Mouse (Mus musculus): ENCODE results near the gene Tulp2. TPM values are rescaled to one million over a fixed set of nuclear protein-coding genes. Genes with fewer than 3 reads are reported as not detected.
"Not testable (repeated sequence)": the region's sequence is repeated elsewhere in the genome, so short reads cannot be mapped to it uniquely, and the experiment has no call there.

The Tulp2 gene
- polyA plus RNA-seq, 1 experiment from 2014 or later = 1.7 TPM

DNA sequence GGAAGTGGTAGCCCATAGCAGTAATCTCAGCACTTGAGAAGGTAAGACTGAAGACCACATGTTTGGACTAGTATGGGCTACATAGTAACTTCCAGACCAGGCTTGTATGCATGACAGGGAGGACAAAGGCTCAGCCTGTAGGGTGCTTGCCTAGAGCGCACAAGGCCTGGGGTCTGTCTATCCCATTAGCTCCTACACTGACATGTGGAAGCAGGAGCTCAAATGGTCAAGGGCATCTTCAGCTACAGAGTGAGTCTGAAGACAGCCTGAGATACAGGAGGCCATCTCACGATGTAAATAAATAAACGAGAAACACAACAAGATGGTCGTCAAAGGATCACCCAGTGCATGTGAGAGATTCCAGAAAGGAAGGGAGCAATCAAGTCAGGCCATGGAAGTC is 19.4 kb upstream of the Tulp2 start:
- Histone ChIP-seq H3K9me3 (ENCODE audit: control insufficient read depth, low read depth, low read length) (no peaks in the 10 kb centered on the region), H3K36me3 (ENCODE audit: control insufficient read depth, insufficient read depth, low read length) (peaks cover 27% of the 10 kb centered on the region), H3K4me2 (replicated peaks; ENCODE audit: low read depth, low read length) (no peak overlapping the region), H3K4me1 (ENCODE audit: control insufficient read depth, insufficient read depth, low read length) (peaks cover 29% of the 10 kb centered on the region), H3K27ac (ENCODE audit: low read length) (no peak overlapping the region), H3K4me3 (ENCODE audit: low read depth, low read length) (no peak overlapping the region), H3K27me3 (ENCODE audit: control insufficient read depth, insufficient read depth, low read length) (no peaks in the 10 kb centered on the region), H3K9ac (replicated peaks; ENCODE audit: low read depth, low read length) (no peak overlapping the region)
- no peak for ATAC-seq (ENCODE audit: insufficient number of reproducible peaks, insufficient read depth, low FRiP score, low read depth)
- WGBS = 84% methylated on average over 4 of the region's 4 CpGs

DNA sequence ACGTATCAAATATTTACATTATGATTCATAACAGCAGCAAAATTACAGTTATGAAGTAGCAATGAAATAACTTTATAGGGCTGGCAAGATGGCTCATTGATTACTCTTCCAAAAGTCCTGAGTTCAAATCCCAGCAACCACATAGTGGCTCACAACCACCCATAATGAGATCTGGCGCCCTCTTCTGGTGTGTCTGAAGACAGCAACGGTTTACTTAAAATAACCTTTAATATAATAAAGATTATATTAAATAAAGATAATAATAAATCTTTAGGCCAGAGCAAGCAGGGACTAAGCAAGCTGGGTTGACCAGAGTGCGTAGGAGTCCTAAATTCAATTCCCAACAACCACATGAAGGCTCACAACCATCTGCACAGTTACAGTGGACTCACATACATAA is 18.8 kb upstream of the Tulp2 start:
- not testable (repeated sequence) for H3K9me3 ChIP-seq (ENCODE audit: control insufficient read depth, low read depth, low read length); H3K27ac ChIP-seq (ENCODE audit: low read length); H3K27me3 ChIP-seq (ENCODE audit: control insufficient read depth, insufficient read depth, low read length); H3K4me2 ChIP-seq (replicated peaks; ENCODE audit: low read depth, low read length); ATAC-seq (ENCODE audit: insufficient number of reproducible peaks, insufficient read depth, low FRiP score, low read depth); H3K4me3 ChIP-seq (ENCODE audit: low read depth, low read length); H3K9ac ChIP-seq (replicated peaks; ENCODE audit: low read depth, low read length)
- peaks cover 23% of the 10 kb centered on the region for H3K4me1 ChIP-seq (ENCODE audit: control insufficient read depth, insufficient read depth, low read length)
- 75% methylated on average over 4 of the region's 4 CpGs for WGBS
- H3K36me3 ChIP-seq (ENCODE audit: control insufficient read depth, insufficient read depth, low read length) = peaks cover 22% of the 10 kb centered on the region

DNA sequence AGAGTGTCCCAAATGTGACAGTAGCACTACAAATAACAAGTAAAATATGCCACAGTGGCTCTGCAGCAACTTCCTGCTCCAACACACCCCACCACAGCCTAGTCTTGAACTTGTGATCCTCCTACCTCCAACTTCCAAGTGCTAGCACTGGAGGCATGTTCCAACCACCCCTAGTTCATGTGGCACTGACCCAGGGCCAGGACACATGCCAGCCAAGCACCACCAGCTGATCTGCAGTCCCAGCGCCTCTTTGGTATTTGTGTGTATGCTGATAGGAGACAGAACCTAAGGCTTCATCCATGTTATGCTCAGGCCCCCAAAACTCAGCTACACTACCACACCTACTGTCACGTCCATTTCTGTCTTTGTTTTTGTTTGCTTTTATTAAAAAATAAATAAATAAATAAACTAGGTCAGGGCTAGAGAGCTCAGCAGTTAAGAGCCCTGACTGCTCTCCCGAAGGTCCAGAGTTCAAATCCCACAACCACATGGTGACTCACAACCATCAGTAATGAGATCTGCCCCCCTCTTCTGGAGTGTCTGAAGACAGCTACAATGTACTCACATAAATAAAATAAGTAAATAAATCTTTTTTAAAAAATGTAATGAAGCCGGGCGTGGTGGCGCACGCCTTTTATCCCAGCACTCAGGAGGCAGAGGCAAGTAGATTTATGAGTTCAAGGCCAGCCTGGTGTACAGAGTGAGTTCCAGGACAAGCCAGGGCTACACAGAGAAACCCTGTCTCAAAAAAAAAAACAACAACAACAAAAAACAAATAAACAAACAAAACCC is 17.5 kb upstream of the Tulp2 start:
- WGBS = 95% methylated on average over 7 of the region's 7 CpGs
- no peak for ATAC-seq (ENCODE audit: insufficient number of reproducible peaks, insufficient read depth, low FRiP score, low read depth)
- no peak overlapping the region for H3K9ac ChIP-seq (replicated peaks; ENCODE audit: low read depth, low read length)

DNA sequence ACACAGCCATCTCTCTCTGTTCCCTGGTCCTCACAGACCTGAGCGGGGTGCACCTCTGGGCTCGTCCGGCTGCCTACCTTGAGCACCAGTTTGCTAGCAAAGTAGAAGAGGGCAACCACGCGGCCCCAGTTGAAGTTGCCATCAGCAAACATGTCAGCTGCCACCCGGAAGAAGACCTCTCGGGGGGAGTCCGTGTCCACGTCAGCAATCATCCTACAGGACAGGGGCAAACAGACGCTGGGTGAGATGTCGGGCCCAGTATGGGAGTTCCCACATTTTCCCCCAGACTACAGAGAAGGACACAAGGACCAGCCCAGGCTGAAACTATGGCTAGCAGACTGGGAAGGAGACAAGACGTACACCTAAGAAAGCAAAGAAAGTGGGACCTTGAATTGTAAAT is 16.6 kb upstream of the Tulp2 start:
- peaks cover 16% of the 10 kb centered on the region; the same call in 1 of the 2 replicates for H3K36me3 ChIP-seq (ENCODE audit: control insufficient read depth, insufficient read depth, low read length)
- H3K27ac ChIP-seq (ENCODE audit: low read length) = no peak overlapping the region
- peaks cover 17% of the 10 kb centered on the region for H3K4me1 ChIP-seq (ENCODE audit: control insufficient read depth, insufficient read depth, low read length)
- 92% methylated on average over 12 of the region's 12 CpGs for WGBS
- H3K9ac ChIP-seq (replicated peaks; ENCODE audit: low read depth, low read length) = no peak overlapping the region
- H3K27me3 ChIP-seq (ENCODE audit: control insufficient read depth, insufficient read depth, low read length) = no peaks in the 10 kb centered on the region
- ATAC-seq (ENCODE audit: insufficient number of reproducible peaks, insufficient read depth, low FRiP score, low read depth) = no peak
- no peaks in the 10 kb centered on the region for H3K9me3 ChIP-seq (ENCODE audit: control insufficient read depth, low read depth, low read length)
- no peak overlapping the region for H3K4me3 ChIP-seq (ENCODE audit: low read depth, low read length)
- H3K4me2 ChIP-seq (replicated peaks; ENCODE audit: low read depth, low read length) = no peak overlapping the region

More for the DNA sequence above, 17.5 kb upstream of the Tulp2 start:
- Histone ChIP-seq H3K4me1 (ENCODE audit: control insufficient read depth, insufficient read depth, low read length) (peaks cover 18% of the 10 kb centered on the region), H3K36me3 (ENCODE audit: control insufficient read depth, insufficient read depth, low read length) (peaks cover 16% of the 10 kb centered on the region; the same call in 1 of the 2 replicates), H3K4me2 (replicated peaks; ENCODE audit: low read depth, low read length) (no peak overlapping the region), H3K27me3 (ENCODE audit: control insufficient read depth, insufficient read depth, low read length) (no peaks in the 10 kb centered on the region), H3K27ac (ENCODE audit: low read length) (no peak overlapping the region), H3K9me3 (ENCODE audit: control insufficient read depth, low read depth, low read length) (no peaks in the 10 kb centered on the region), H3K4me3 (ENCODE audit: low read depth, low read length) (no peak overlapping the region)

GRCm38 (mm10) chr7:45465549-45465948 is 16.1 kb upstream of the Tulp2 start:
- Histone ChIP-seq H3K36me3 (ENCODE audit: control insufficient read depth, insufficient read depth, low read length) (peaks cover 16% of the 10 kb centered on the region; the same call in 1 of the 2 replicates), H3K9me3 (ENCODE audit: control insufficient read depth, low read depth, low read length) (no peaks in the 10 kb centered on the region), H3K4me3 (ENCODE audit: low read depth, low read length) (peak overlapping the region; percentile 86; the same call in 1 of the 2 replicates), H3K27me3 (ENCODE audit: control insufficient read depth, insufficient read depth, low read length) (no peaks in the 10 kb centered on the region), H3K4me1 (ENCODE audit: control insufficient read depth, insufficient read depth, low read length) (peaks cover 13% of the 10 kb centered on the region), H3K4me2 (replicated peaks; ENCODE audit: low read depth, low read length) (peak overlapping the region; percentile 61), H3K9ac (replicated peaks; ENCODE audit: low read depth, low read length) (no peak overlapping the region), H3K27ac (ENCODE audit: low read length) (no peak overlapping the region)
- WGBS = 79% methylated on average over 9 of the region's 9 CpGs
- ATAC-seq (ENCODE audit: insufficient number of reproducible peaks, insufficient read depth, low FRiP score, low read depth) = no peak

- under 1% methylated on average over 58 of the region's 58 CpGs for WGBS
- H3K4me2 ChIP-seq (replicated peaks; ENCODE audit: low read depth, low read length) = peak within 1 kb of the TSS; percentile 61
Observed at GRCm38 (mm10) chr7:45466283-45467089, 15.2 kb upstream of the Tulp2 start, which contains the start of gene Bax. TSS of gene Bax (minus strand) at chr7:45466898.

DNA sequence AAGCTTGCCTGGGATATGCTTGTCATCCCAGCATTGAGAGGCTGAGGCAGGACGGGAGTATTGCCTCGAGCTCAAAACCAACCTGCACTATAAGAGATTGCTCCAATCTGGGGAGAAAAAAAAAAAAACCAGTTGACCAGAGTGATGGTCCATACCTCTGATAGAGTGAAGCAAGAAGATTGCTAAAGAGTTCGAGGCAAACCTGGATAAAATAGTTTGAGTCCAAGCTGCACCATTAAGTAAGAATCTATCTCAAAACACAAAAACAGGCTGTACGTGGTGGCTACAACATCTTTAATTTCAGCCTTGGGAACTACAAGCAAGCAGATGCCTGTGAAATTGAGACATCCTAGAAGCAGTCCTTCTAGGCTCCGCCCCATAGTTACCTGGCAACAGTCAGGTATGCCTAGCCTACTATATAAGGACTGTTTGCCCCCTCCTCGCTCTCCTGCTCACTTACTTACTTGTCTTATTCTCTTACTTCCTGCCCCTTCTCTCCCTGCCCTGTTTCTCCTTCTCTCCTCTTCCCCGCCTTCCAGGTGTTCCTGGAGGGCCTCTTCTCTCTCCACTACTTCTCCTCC is 14.5 kb upstream of the Tulp2 start:
- H3K4me2 ChIP-seq (replicated peaks; ENCODE audit: low read depth, low read length) = peak overlapping the region; percentile 61
- 0 out of 2 replicates have a peak, but pooled peaks cover 6% of the 10 kb centered on the region for H3K4me1 ChIP-seq (ENCODE audit: control insufficient read depth, insufficient read depth, low read length)
- no peaks in the 10 kb centered on the region for H3K27me3 ChIP-seq (ENCODE audit: control insufficient read depth, insufficient read depth, low read length)
- WGBS = 26% methylated on average over 7 of the region's 7 CpGs
- H3K27ac ChIP-seq (ENCODE audit: low read length) = no peak overlapping the region; the same call in 1 of the 2 replicates
- ATAC-seq (ENCODE audit: insufficient number of reproducible peaks, insufficient read depth, low FRiP score, low read depth) = peak; percentile 20; the same call in 1 of the 2 replicates
- peak overlapping the region; percentile 83; the same call in 1 of the 2 replicates for H3K9ac ChIP-seq (replicated peaks; ENCODE audit: low read depth, low read length)
- H3K36me3 ChIP-seq (ENCODE audit: control insufficient read depth, insufficient read depth, low read length) = peaks cover 16% of the 10 kb centered on the region; the same call in 1 of the 2 replicates
- no peaks in the 10 kb centered on the region for H3K9me3 ChIP-seq (ENCODE audit: control insufficient read depth, low read depth, low read length)
- H3K4me3 ChIP-seq (ENCODE audit: low read depth, low read length) = peak overlapping the region; percentile 86

More at GRCm38 (mm10) chr7:45466283-45467089, 15.2 kb upstream of the Tulp2 start, which contains the start of gene Bax:
- peaks cover 16% of the 10 kb centered on the region; the same call in 1 of the 2 replicates for H3K36me3 ChIP-seq (ENCODE audit: control insufficient read depth, insufficient read depth, low read length)
- H3K27ac ChIP-seq (ENCODE audit: low read length) = peak within 1 kb of the TSS; percentile 2; the same call in 1 of the 2 replicates
- no peaks in the 10 kb centered on the region for H3K27me3 ChIP-seq (ENCODE audit: control insufficient read depth, insufficient read depth, low read length)
- H3K4me3 ChIP-seq (ENCODE audit: low read depth, low read length) = peak within 1 kb of the TSS; percentile 86
- 0 out of 2 replicates have a peak, but pooled peaks cover 6% of the 10 kb centered on the region for H3K4me1 ChIP-seq (ENCODE audit: control insufficient read depth, insufficient read depth, low read length)
- H3K9ac ChIP-seq (replicated peaks; ENCODE audit: low read depth, low read length) = peak within 1 kb of the TSS; percentile 83
- ATAC-seq (ENCODE audit: insufficient number of reproducible peaks, insufficient read depth, low FRiP score, low read depth) = peak; percentile 84
- H3K9me3 ChIP-seq (ENCODE audit: control insufficient read depth, low read depth, low read length) = no peaks in the 10 kb centered on the region

DNA sequence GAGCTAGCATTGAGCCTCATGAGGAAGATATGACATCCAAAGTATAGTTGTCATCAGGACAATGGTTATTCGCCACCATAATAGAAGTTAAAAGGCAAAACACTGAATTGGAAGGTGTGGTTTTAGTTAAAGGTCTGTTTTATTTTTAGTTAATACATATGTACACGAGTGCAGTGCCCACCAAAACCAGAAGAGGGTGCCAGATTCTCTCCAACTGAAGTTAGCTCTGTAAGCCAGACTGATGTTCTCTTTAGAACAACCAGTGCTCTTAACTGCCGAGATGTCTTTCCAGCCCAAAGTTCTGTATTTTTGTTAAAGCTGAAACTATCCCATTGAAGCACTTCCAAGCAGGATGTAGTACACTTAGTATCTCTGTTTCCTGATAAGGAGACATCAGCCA is 10.8 kb upstream of the Tulp2 start:
- no peak for ATAC-seq (ENCODE audit: insufficient number of reproducible peaks, insufficient read depth, low FRiP score, low read depth)
- Histone ChIP-seq H3K27ac (ENCODE audit: low read length) (no peak overlapping the region), H3K27me3 (ENCODE audit: control insufficient read depth, insufficient read depth, low read length) (no peaks in the 10 kb centered on the region), H3K4me3 (ENCODE audit: low read depth, low read length) (no peak overlapping the region), H3K4me2 (replicated peaks; ENCODE audit: low read depth, low read length) (no peak overlapping the region), H3K9me3 (ENCODE audit: control insufficient read depth, low read depth, low read length) (no peaks in the 10 kb centered on the region), H3K36me3 (ENCODE audit: control insufficient read depth, insufficient read depth, low read length) (no peaks in the 10 kb centered on the region), H3K4me1 (ENCODE audit: control insufficient read depth, insufficient read depth, low read length) (0 out of 2 replicates have a peak, but pooled peaks cover 4% of the 10 kb centered on the region), H3K9ac (replicated peaks; ENCODE audit: low read depth, low read length) (no peak overlapping the region)
- 10% methylated on average over 3 of the region's 3 CpGs for WGBS
